Comparison of ENCODE assay signal across 9 mouse cellular contexts in genomic region chr11:75132278-75132677, GRCm38 (mm10). TPM values are rescaled to one million over a fixed set of nuclear protein-coding genes. Genes with fewer than 3 reads are reported as not detected.
A peak's percentile ranks its signal among the peaks of the same experiment; 100 is the strongest.
DNase-seq lines count a peak whose midpoint lies in the region; ATAC-seq and TF ChIP-seq lines count a peak whose summit lies in the region.
"Had no signal": no experiment of that assay in that cellular context is flagged by ENCODE, and none has a peak within 500 bp of the region (broad histone marks: within the 10 kb centered on the region; RNA-seq: fewer than 3 reads in every experiment).

No protein-coding gene starts in this region.

- ATAC-seq in intestine, postnatal 0 days = no peak
- ATAC-seq in intestine, embryonic 15.5 days = no peak

- 0 out of 2 replicates have a peak, but pooled peaks cover 3% of the 10 kb centered on the region for H3K36me3 ChIP-seq in intestine, postnatal 0 days (ENCODE audit: control insufficient read depth, insufficient read depth)
- H3K36me3 ChIP-seq in intestine, embryonic 15.5 days = no peaks in the 10 kb centered on the region
- H3K36me3 ChIP-seq: neural tube, embryonic 12.5 days had no signal

- peak; percentile 73 for DNase-seq in cerebellum, adult 11 months
- DNase-seq in heart, adult 8-10 months (ENCODE audit: low spot score) = peak; percentile 56
- peak; percentile 59 to 69 for DNase-seq in layer of hippocampus, postnatal 10 days (ENCODE audit: low spot score in 2 of 2)
- peak; percentile 45 to 64 for DNase-seq in right cerebral cortex, adult 2 months (ENCODE audit: low spot score in 2 of 2)
- no peak for DNase-seq in spleen, postnatal 10 days (ENCODE audit: low spot score in 2 of 2)
- DNase-seq in thymus, postnatal 10 days (ENCODE audit: low spot score in 2 of 2) = no peak

- no peak overlapping the region for H3K9ac ChIP-seq in intestine, postnatal 0 days (ENCODE audit: low read depth, low read length)
- no peak overlapping the region for H3K9ac ChIP-seq in intestine, embryonic 15.5 days
- H3K9ac ChIP-seq: neural tube, embryonic 12.5 days had no signal

- H3K27ac ChIP-seq in intestine, postnatal 0 days (ENCODE audit: low read depth, low read length) = no peak overlapping the region
- H3K27ac ChIP-seq in intestine, embryonic 15.5 days = no peak overlapping the region
- H3K27ac ChIP-seq: neural tube, embryonic 12.5 days had no signal

- no peak overlapping the region for H3K4me3 ChIP-seq in intestine, postnatal 0 days (ENCODE audit: low read depth, low read length)
- no peak overlapping the region for H3K4me3 ChIP-seq in intestine, embryonic 15.5 days (replicated peaks)
- H3K4me3 ChIP-seq: neural tube, embryonic 12.5 days had no signal

- no peaks in the 10 kb centered on the region for H3K27me3 ChIP-seq in intestine, postnatal 0 days (replicated peaks; ENCODE audit: control insufficient read depth, insufficient read depth, low read length)
- no peaks in the 10 kb centered on the region for H3K27me3 ChIP-seq in intestine, embryonic 15.5 days (replicated peaks)
- H3K27me3 ChIP-seq: neural tube, embryonic 12.5 days had no signal

- peak; percentile 55 for TF ChIP-seq CTCF in intestine, postnatal 0 days (IDR thresholded peaks at IDR 0.05; ENCODE audit: low read depth)

- no peak overlapping the region for H3K4me2 ChIP-seq in intestine, postnatal 0 days (replicated peaks; ENCODE audit: low read depth)
- no peak overlapping the region for H3K4me2 ChIP-seq in intestine, embryonic 15.5 days (replicated peaks)
- H3K4me2 ChIP-seq: neural tube, embryonic 12.5 days had no signal

- no peaks in the 10 kb centered on the region; the same call in 1 of the 2 replicates for H3K4me1 ChIP-seq in intestine, postnatal 0 days (replicated peaks; ENCODE audit: control insufficient read depth, insufficient read depth, low read length)
- H3K4me1 ChIP-seq in intestine, embryonic 15.5 days (replicated peaks) = peaks cover 18% of the 10 kb centered on the region; the same call in 1 of the 2 replicates

- no peaks in the 10 kb centered on the region for H3K9me3 ChIP-seq in intestine, postnatal 0 days (ENCODE audit: control insufficient read depth)
- no peaks in the 10 kb centered on the region for H3K9me3 ChIP-seq in intestine, embryonic 15.5 days
- H3K9me3 ChIP-seq: neural tube, embryonic 12.5 days had no signal

- WGBS in intestine, postnatal 0 days = 80% methylated on average over 5 of the region's 5 CpGs
- 82% methylated on average over 5 of the region's 5 CpGs for WGBS in intestine, embryonic 15.5 days

RNA-seq across cellular contexts. Expression of gene Hic1, which starts 37.0 kb away (rescaled TPM):
- 8.6 and 8.8 TPM in 2 replicates for polyA plus RNA-seq in intestine, postnatal 0 days (2015; fragmentation: Nextera tagmentation; extraction: Ambion mirVana)
- 20.3 and 22.0 TPM in 2 replicates for polyA plus RNA-seq in intestine, embryonic 15.5 days (2015; fragmentation: Nextera tagmentation; extraction: Ambion mirVana)
- 10 to 100 TPM in 3 of 4 experiments, 1 to 10 TPM in 1; 7.6 to 19.4 (median 16.8) TPM for total RNA-seq in heart, adult 8-10 months (2022)
- 1 to 10 TPM; 3.3 to 6.1 TPM for total RNA-seq in layer of hippocampus, postnatal 10 days (2021)

RNA-seq across cellular contexts. Expression of gene Ovca2, which starts 46.4 kb away (rescaled TPM):
- 21.6 and 22.4 TPM in 2 replicates for polyA plus RNA-seq in intestine, postnatal 0 days (2015; fragmentation: Nextera tagmentation; extraction: Ambion mirVana)
- polyA plus RNA-seq in intestine, embryonic 15.5 days (2015; fragmentation: Nextera tagmentation; extraction: Ambion mirVana) = 21.3 and 21.4 TPM in 2 replicates
- total RNA-seq in heart, adult 8-10 months (2022) = 1 to 10 TPM; 5.6 to 6.9 (median 5.9) TPM
- total RNA-seq in layer of hippocampus, postnatal 10 days (2021) = 10 to 100 TPM; 10.1 to 11.1 TPM

RNA-seq across cellular contexts. Expression of gene Dph1, which starts 58.8 kb away (rescaled TPM):
- polyA plus RNA-seq in intestine, postnatal 0 days (2015; fragmentation: Nextera tagmentation; extraction: Ambion mirVana) = 11.3 and 12.3 TPM in 2 replicates
- 23.4 and 23.8 TPM in 2 replicates for polyA plus RNA-seq in intestine, embryonic 15.5 days (2015; fragmentation: Nextera tagmentation; extraction: Ambion mirVana)
- total RNA-seq in heart, adult 8-10 months (2022) = 10 to 100 TPM in 2 of 4 experiments, 1 to 10 TPM in 2; 8.1 to 11.2 (median 9.7) TPM
- total RNA-seq in layer of hippocampus, postnatal 10 days (2021) = 10 to 100 TPM; 20.8 to 21.1 TPM

Comparison
In these comparisons a context has a peak if more than half of its experiments do, and no peak if none do; other contexts are left out.
1. DNase-seq: peak in cerebellum, adult 11 months (single experiment), heart, adult 8-10 months (single experiment), layer of hippocampus, postnatal 10 days (2 of 2) and right cerebral cortex, adult 2 months (2 of 2); none in spleen, postnatal 10 days (0 of 2) and thymus, postnatal 10 days (0 of 2).